Mouse (Mus musculus): ENCODE results near the gene Ugt3a2. TPM values are rescaled to one million over a fixed set of nuclear protein-coding genes. Genes with fewer than 3 reads are reported as not detected.

Ugt3a2 gene
- polyA plus RNA-seq, 1 experiment, result 0.20 TPM

GRCm38 (mm10) chr15:9362801-9363200, 27.5 kb downstream of the Ugt3a2 start:
- TF ChIP-seq CTCF (IDR thresholded peaks at IDR 0.05; ENCODE audit: control insufficient read depth, insufficient read depth, insufficient replicate concordance, low read depth, low read length) (no peak), POLR2A (IDR thresholded peaks at IDR 0.05; ENCODE audit: control insufficient read depth, low read depth, low read length) (no peak)

GRCm38 (mm10) chr15:9368774-9369173, 33.4 kb downstream of the Ugt3a2 start:
- Histone ChIP-seq H3K36me3 (ENCODE audit: control insufficient read depth, insufficient read depth, low read length) (no peaks in the 10 kb centered on the region), H3K27me3 (ENCODE audit: control insufficient read depth, insufficient read depth, low read length) (no peaks in the 10 kb centered on the region), H3K4me3 (ENCODE audit: control insufficient read depth, low read depth, low read length) (no peak overlapping the region), H3K4me1 (ENCODE audit: control insufficient read depth, insufficient read depth, low read length) (no peaks in the 10 kb centered on the region), H3K27ac (ENCODE audit: control insufficient read depth, insufficient read depth, low read depth, low read length) (no peak overlapping the region)
- TF ChIP-seq POLR2A (IDR thresholded peaks at IDR 0.05; ENCODE audit: control insufficient read depth, low read depth, low read length) (no peak), CTCF (IDR thresholded peaks at IDR 0.05; ENCODE audit: control insufficient read depth, insufficient read depth, insufficient replicate concordance, low read depth, low read length) (no peak)

More at GRCm38 (mm10) chr15:9362801-9363200, 27.5 kb downstream of the Ugt3a2 start:
- H3K4me3 ChIP-seq (ENCODE audit: control insufficient read depth, low read depth, low read length), result no peak overlapping the region
- no peak overlapping the region for H3K27ac ChIP-seq (ENCODE audit: control insufficient read depth, insufficient read depth, low read depth, low read length)
- H3K36me3 ChIP-seq (ENCODE audit: control insufficient read depth, insufficient read depth, low read length), result no peaks in the 10 kb centered on the region
- no peaks in the 10 kb centered on the region for H3K27me3 ChIP-seq (ENCODE audit: control insufficient read depth, insufficient read depth, low read length)
- H3K4me1 ChIP-seq (ENCODE audit: control insufficient read depth, insufficient read depth, low read length), result no peaks in the 10 kb centered on the region

GRCm38 (mm10) chr15:9376281-9376680, 40.9 kb downstream of the Ugt3a2 start:
- Histone ChIP-seq H3K4me3 (ENCODE audit: control insufficient read depth, low read depth, low read length) (no peak overlapping the region), H3K36me3 (ENCODE audit: control insufficient read depth, insufficient read depth, low read length) (no peaks in the 10 kb centered on the region), H3K27me3 (ENCODE audit: control insufficient read depth, insufficient read depth, low read length) (no peaks in the 10 kb centered on the region), H3K27ac (ENCODE audit: control insufficient read depth, insufficient read depth, low read depth, low read length) (no peak overlapping the region), H3K4me1 (ENCODE audit: control insufficient read depth, insufficient read depth, low read length) (no peaks in the 10 kb centered on the region)
- no peak for TF ChIP-seq POLR2A (IDR thresholded peaks at IDR 0.05; ENCODE audit: control insufficient read depth, low read depth, low read length)

GRCm38 (mm10) chr15:9409475-9409874, 74.1 kb downstream of the Ugt3a2 start:
- Histone ChIP-seq H3K4me1 (ENCODE audit: control insufficient read depth, insufficient read depth, low read length) (no peaks in the 10 kb centered on the region), H3K27me3 (ENCODE audit: control insufficient read depth, insufficient read depth, low read length) (no peaks in the 10 kb centered on the region), H3K36me3 (ENCODE audit: control insufficient read depth, insufficient read depth, low read length) (no peaks in the 10 kb centered on the region), H3K4me3 (ENCODE audit: control insufficient read depth, low read depth, low read length) (no peak overlapping the region), H3K27ac (ENCODE audit: control insufficient read depth, insufficient read depth, low read depth, low read length) (no peak overlapping the region)
- no peak for TF ChIP-seq POLR2A (IDR thresholded peaks at IDR 0.05; ENCODE audit: control insufficient read depth, low read depth, low read length)
- no peak for TF ChIP-seq CTCF (IDR thresholded peaks at IDR 0.05; ENCODE audit: control insufficient read depth, insufficient read depth, insufficient replicate concordance, low read depth, low read length)

Other genes with a start within 250 kb of the Ugt3a2 start
- 15.7 and 23.8 TPM in 2 replicates for gene Lmbrd2, start 195.0 kb upstream of the Ugt3a2 start, polyA plus RNA-seq (2012; rRNA removed)
- gene Skp2, start 180.1 kb upstream of the Ugt3a2 start, polyA plus RNA-seq (2012; rRNA removed), result 142 and 149 TPM in 2 replicates
- gene Ugt3a1, start 58.7 kb upstream of the Ugt3a2 start, polyA plus RNA-seq (2012; rRNA removed), result 0.05 and 0.13 TPM in 2 replicates
- gene Capsl, start 100.5 kb downstream of the Ugt3a2 start, polyA plus RNA-seq (2012; rRNA removed), result 8.8 and 11.5 TPM in 2 replicates
- 0.04 and 0.06 TPM in 2 replicates for gene Il7r, start 194.6 kb downstream of the Ugt3a2 start, polyA plus RNA-seq (2012; rRNA removed)